Mouse (Mus musculus): ENCODE measurements around the gene Orm2. TPM values are rescaled to one million over a fixed set of nuclear protein-coding genes. Genes with fewer than 3 reads are reported as not detected.

Gene Orm2
- polyA plus RNA-seq, 1 experiment from 2014 or later: not detected

DNA sequence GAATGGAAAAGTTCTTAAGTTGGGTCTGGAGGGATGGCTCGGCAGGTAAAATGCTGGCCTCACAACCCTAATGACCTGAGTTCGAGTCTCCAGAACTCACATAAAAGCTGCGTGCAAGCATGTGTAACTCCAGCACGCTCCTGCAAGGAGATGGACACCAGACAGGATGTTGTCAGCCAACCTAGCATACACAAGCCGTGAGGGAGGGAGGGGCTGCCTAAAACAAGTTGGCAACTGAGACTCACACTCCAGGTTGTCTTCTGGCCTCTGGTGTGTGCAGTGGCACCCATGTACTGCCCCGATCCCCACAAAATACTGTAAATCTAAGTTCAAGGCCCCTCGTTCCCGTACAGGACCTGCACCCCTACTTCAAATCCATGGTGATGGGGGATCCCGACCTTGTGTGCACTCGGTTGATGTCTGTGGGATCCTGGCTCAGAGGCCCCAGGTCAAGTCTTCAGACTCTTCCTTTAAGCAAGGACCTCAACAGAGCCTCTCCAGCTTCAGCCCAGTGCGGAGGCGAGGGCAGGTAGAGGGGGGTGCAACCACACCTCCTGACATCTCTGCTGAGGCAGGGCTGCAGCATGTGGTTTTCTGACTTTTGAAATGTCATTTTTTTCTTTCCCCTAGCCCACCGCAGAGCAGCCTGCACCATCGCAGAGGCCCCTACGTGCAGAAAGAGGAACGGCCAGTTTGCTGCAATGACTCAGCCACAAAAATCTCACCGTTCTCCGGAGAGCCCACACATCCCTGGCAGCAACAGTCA lies 38.5 kb downstream of the Orm2 start:
- 92% methylated on average over 18 of the region's 18 CpGs for WGBS
- H3K4me3 ChIP-seq: no peak overlapping the region

GRCm38 (mm10) chr4:63401620-63402019 lies 39.4 kb downstream of the Orm2 start:
- Histone ChIP-seq H3K9me3 (no peaks in the 10 kb centered on the region), H3K4me2 (no peak overlapping the region), H3K27ac (no peak overlapping the region), H3K4me3 (no peak overlapping the region), H3K4me1 (peaks cover 34% of the 10 kb centered on the region), H3K27me3 (replicated peaks) (no peaks in the 10 kb centered on the region), H3K9ac (no peak overlapping the region), H3K36me3 (replicated peaks) (no peaks in the 10 kb centered on the region)
- ATAC-seq (replicated peaks): no peak
- WGBS: 84% methylated on average over 6 of the region's 6 CpGs

More for the DNA sequence above, 38.5 kb downstream of the Orm2 start:
- Histone ChIP-seq H3K27me3 (replicated peaks) (no peaks in the 10 kb centered on the region), H3K9me3 (no peaks in the 10 kb centered on the region), H3K4me2 (no peak overlapping the region), H3K36me3 (replicated peaks) (no peaks in the 10 kb centered on the region), H3K4me1 (peaks cover 34% of the 10 kb centered on the region), H3K27ac (no peak overlapping the region), H3K9ac (no peak overlapping the region)
- no peak for ATAC-seq (replicated peaks)

- no peaks in the 10 kb centered on the region for H3K9me3 ChIP-seq
- no peak overlapping the region for H3K27ac ChIP-seq
- no peaks in the 10 kb centered on the region for H3K36me3 ChIP-seq (replicated peaks)
- peak overlapping the region; percentile 33; the same call in 1 of the 2 replicates for H3K4me2 ChIP-seq
- WGBS: 78% methylated on average over 10 of the region's 10 CpGs
- no peak overlapping the region for H3K4me3 ChIP-seq
- no peak overlapping the region for H3K9ac ChIP-seq
- ATAC-seq (replicated peaks): no peak
- no peaks in the 10 kb centered on the region for H3K27me3 ChIP-seq (replicated peaks)
- H3K4me1 ChIP-seq: peaks cover 34% of the 10 kb centered on the region
These were observed 39.8 kb downstream of the Orm2 start for GRCm38 (mm10) chr4:63402056-63402455.

GRCm38 (mm10) chr4:63402558-63402957 lies 40.3 kb downstream of the Orm2 start:
- no peaks in the 10 kb centered on the region for H3K36me3 ChIP-seq (replicated peaks)
- H3K9ac ChIP-seq: no peak overlapping the region; the same call in 1 of the 2 replicates
- H3K9me3 ChIP-seq: no peaks in the 10 kb centered on the region
- WGBS: 74% methylated on average over 6 of the region's 6 CpGs
- peak; percentile 6; the same call in 1 of the 2 replicates for ATAC-seq (replicated peaks)
- H3K27ac ChIP-seq: peak overlapping the region; percentile 73
- H3K4me2 ChIP-seq: peak overlapping the region; percentile 33
- peaks cover 34% of the 10 kb centered on the region for H3K4me1 ChIP-seq
- no peaks in the 10 kb centered on the region for H3K27me3 ChIP-seq (replicated peaks)
- 0 out of 2 replicates have a peak overlapping the region, but pooled peaks have one; percentile 17 for H3K4me3 ChIP-seq

DNA sequence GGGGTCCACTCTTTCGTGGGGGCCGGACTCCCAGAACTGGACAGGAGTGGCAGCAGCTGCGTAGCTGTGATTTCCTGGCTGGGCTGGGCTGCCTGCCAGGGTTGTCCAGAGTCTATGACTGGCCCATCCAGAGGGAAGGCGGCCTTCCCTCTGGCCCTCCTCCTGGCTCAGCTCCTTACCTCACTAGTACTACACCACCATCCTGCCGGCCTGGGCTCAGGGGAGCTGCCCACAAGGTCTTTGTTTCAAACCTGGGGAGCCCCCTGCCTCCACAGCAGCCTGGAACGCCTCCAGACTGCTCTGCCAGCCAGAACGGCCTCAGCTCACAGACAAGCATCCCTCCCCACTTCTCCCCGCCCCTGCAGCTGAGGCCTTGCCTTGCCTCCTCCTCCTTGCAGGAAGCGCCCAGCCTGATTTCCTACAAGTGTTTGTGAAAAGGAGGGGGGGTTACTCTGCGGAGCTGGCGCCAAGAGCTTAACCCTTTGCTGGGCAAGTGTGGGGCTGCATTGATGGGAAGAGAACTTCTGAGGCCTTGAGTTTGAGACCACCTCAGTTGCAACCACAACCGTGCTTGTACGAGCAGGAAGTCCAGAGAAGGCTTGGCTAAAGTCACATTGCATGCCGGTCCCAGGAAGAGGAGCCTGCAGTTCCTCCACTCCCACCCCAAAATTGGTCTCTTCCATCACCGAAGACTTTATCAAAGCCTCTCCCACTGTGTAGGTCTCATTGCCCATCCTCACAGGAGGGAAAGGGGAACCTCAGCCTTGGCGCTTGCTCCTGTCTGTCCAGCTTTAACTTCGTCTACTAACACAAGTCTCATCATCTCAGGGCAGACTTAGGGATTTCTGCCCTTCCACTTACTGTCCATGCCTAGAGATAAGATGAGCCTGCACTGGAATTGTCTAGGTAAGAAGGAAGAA lies 41.1 kb downstream of the Orm2 start, which contains the start of gene Akna:
Gene Akna, minus strand, starts transcription at position 315 of the 920 bp plus-strand sequence.
- peaks cover 40% of the 10 kb centered on the region for H3K4me1 ChIP-seq
- H3K9me3 ChIP-seq: no peaks in the 10 kb centered on the region
- peak; percentile 74 for ATAC-seq (replicated peaks)
- H3K4me3 ChIP-seq: peak within 1 kb of the TSS; percentile 17; the same call in 1 of the 2 replicates
- H3K27ac ChIP-seq: peak within 1 kb of the TSS; percentile 73
- no peak within 1 kb of the TSS; the same call in 1 of the 2 replicates for H3K9ac ChIP-seq
- H3K4me2 ChIP-seq: peak within 1 kb of the TSS; percentile 33
- H3K36me3 ChIP-seq (replicated peaks): no peaks in the 10 kb centered on the region
- 13% methylated on average over 17 of the region's 17 CpGs for WGBS
- H3K27me3 ChIP-seq (replicated peaks): no peaks in the 10 kb centered on the region

DNA sequence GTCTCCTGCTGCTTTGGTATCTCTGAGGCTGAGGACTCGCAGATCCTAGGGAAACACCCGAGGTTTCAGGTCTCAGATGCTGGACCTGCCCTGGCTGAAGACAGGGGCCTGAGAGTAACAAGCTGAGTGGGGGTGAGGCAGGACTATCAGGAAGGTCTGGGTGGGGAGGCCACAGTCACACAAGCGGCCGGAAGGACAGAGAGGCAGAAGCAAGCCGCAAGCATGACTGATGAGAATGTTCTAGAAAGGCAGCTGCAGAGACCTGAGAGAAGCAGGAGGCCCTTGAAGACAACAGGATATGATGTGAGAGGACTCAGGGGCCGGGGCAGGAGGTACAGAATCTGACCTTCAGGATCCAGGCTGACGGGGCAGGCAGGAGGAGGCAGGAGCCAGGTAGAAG lies 42.0 kb downstream of the Orm2 start:
- Histone ChIP-seq H3K4me3 (no peak overlapping the region), H3K4me2 (no peak overlapping the region), H3K4me1 (peaks cover 49% of the 10 kb centered on the region), H3K9ac (no peak overlapping the region), H3K27me3 (replicated peaks) (no peaks in the 10 kb centered on the region), H3K27ac (no peak overlapping the region), H3K36me3 (replicated peaks) (no peaks in the 10 kb centered on the region), H3K9me3 (no peaks in the 10 kb centered on the region)
- 80% methylated on average over 7 of the region's 7 CpGs for WGBS
- ATAC-seq (replicated peaks): no peak

DNA sequence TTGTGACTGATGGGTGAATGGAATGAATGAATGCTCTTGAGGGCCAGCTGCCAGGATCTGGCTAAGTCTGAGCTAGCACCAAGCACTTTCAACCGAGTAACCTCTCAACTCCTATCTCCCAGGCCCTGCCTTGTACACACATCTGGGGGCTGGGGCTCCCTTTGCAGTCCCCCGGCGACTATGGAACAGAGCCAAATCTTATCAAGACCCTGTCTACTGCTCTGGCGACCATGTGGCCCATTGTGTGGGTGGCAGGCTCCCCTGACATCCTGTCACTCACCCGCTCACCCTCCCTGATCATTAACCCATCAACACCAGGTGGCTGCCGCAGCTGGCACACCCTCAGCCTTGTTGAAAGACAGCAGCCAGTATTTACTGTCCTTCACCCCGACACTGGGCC lies 42.8 kb downstream of the Orm2 start:
- Histone ChIP-seq H3K27ac (no peak overlapping the region), H3K9ac (no peak overlapping the region), H3K9me3 (no peaks in the 10 kb centered on the region), H3K27me3 (replicated peaks) (no peaks in the 10 kb centered on the region), H3K4me3 (no peak overlapping the region), H3K4me1 (peaks cover 53% of the 10 kb centered on the region), H3K4me2 (no peak overlapping the region), H3K36me3 (replicated peaks) (no peaks in the 10 kb centered on the region)
- 11% methylated on average over 7 of the region's 7 CpGs for WGBS
- no peak for ATAC-seq (replicated peaks)

GRCm38 (mm10) chr4:63405683-63406082 lies 43.4 kb downstream of the Orm2 start:
- no peak overlapping the region for H3K4me3 ChIP-seq
- H3K36me3 ChIP-seq (replicated peaks): no peaks in the 10 kb centered on the region
- H3K27me3 ChIP-seq (replicated peaks): no peaks in the 10 kb centered on the region
- no peak overlapping the region for H3K9ac ChIP-seq
- no peak overlapping the region for H3K4me2 ChIP-seq
- no peaks in the 10 kb centered on the region for H3K9me3 ChIP-seq
- 61% methylated on average over 4 of the region's 4 CpGs for WGBS
- peaks cover 56% of the 10 kb centered on the region for H3K4me1 ChIP-seq
- no peak overlapping the region for H3K27ac ChIP-seq
- ATAC-seq (replicated peaks): no peak

- H3K4me2 ChIP-seq: peak overlapping the region; percentile 100
- H3K27ac ChIP-seq: peak overlapping the region; percentile 71; the same call in 1 of the 2 replicates
- no peaks in the 10 kb centered on the region for H3K9me3 ChIP-seq
- 45% methylated on average over 7 of the region's 7 CpGs for WGBS
- no peaks in the 10 kb centered on the region for H3K36me3 ChIP-seq (replicated peaks)
- peaks cover 51% of the 10 kb centered on the region for H3K4me1 ChIP-seq
- H3K9ac ChIP-seq: no peak overlapping the region
- peak overlapping the region; percentile 57; the same call in 1 of the 2 replicates for H3K4me3 ChIP-seq
- no peaks in the 10 kb centered on the region for H3K27me3 ChIP-seq (replicated peaks)
- no peak for ATAC-seq (replicated peaks)
These were observed 46.0 kb downstream of the Orm2 start for GRCm38 (mm10) chr4:63408247-63408646.

- Histone ChIP-seq H3K4me3 (peak overlapping the region; percentile 57), H3K4me2 (peak overlapping the region; percentile 100), H3K36me3 (replicated peaks) (no peaks in the 10 kb centered on the region), H3K27ac (peak overlapping the region; percentile 71), H3K4me1 (peaks cover 47% of the 10 kb centered on the region), H3K9me3 (no peaks in the 10 kb centered on the region), H3K9ac (no peak overlapping the region), H3K27me3 (replicated peaks) (no peaks in the 10 kb centered on the region)
- peak; percentile 34 for ATAC-seq (replicated peaks)
- 5% methylated on average over 8 of the region's 8 CpGs for WGBS
These were observed 46.4 kb downstream of the Orm2 start for GRCm38 (mm10) chr4:63408649-63409048.

GRCm38 (mm10) chr4:63409317-63409907 lies 47.2 kb downstream of the Orm2 start:
- Histone ChIP-seq H3K9ac (peak overlapping the region; percentile 40), H3K9me3 (no peaks in the 10 kb centered on the region), H3K4me2 (peak overlapping the region; percentile 100), H3K4me3 (peak overlapping the region; percentile 57), H3K27ac (peak overlapping the region; percentile 71), H3K27me3 (replicated peaks) (no peaks in the 10 kb centered on the region), H3K36me3 (replicated peaks) (no peaks in the 10 kb centered on the region), H3K4me1 (peaks cover 39% of the 10 kb centered on the region)
- no peak for ATAC-seq (replicated peaks)
- WGBS: 2% methylated on average over 18 of the region's 18 CpGs

Data from midbrain, embryonic 15.5 days (tissue).